Mouse (Mus musculus) cerebellum, adult 2 months (tissue): ENCODE data around the gene Ifnb1.
"Not testable (repeated sequence)": the region's sequence is repeated elsewhere in the genome, so short reads cannot be mapped to it uniquely, and the experiment has no call there.

Experiments used
- CTCF ChIP-seq: fragments of 200-500 bp; IDR thresholded peaks from 2 replicates; pipeline ENCODE4 v1.5.1; 2011; ENCODE audit warnings: low read depth, mild to moderate bottlenecking, control low read depth, low read length, moderate library complexity, borderline replicate concordance; ENCODE audit not compliant: insufficient read depth
- POLR2A ChIP-seq: fragments of 200-500 bp; IDR thresholded peaks from 2 replicates; pipeline ENCODE4 v1.6.1; 2011; ENCODE audit warnings: low read length, control low read depth, borderline replicate concordance; ENCODE audit not compliant: insufficient read depth

- TF ChIP-seq CTCF, POLR2A: not testable (repeated sequence)
Observed at GRCm38 (mm10) chr4:88558145-88558544, 35.6 kb upstream of the Ifnb1 start, which contains the start of gene Ifna15.
